Mouse (Mus musculus) stomach, postnatal 0 days (tissue): ENCODE measurements around the gene Trappc10.

Experiments
- CTCF ChIP-seq: IDR thresholded peaks from 2 replicates; pipeline ENCODE4 v1.5.1; 2016; ENCODE audit warnings: antibody characterized with exemption, low read depth, mild to moderate bottlenecking, moderate library complexity
- EP300 ChIP-seq: optimal IDR thresholded peaks from 2 replicates; pipeline ENCODE3; 2016; ENCODE audit warnings: antibody characterized with exemption

GRCm38 (mm10) chr10:78218576-78218975 is 25.9 kb downstream of the Trappc10 start:
- TF ChIP-seq CTCF (no peak), EP300 (no peak)
